Mouse (Mus musculus) midbrain, postnatal 0 days (tissue): ENCODE results near the gene Wdpcp. TPM values are rescaled to one million over a fixed set of nuclear protein-coding genes. Genes with fewer than 3 reads are reported as not detected.
A peak's percentile ranks its signal among the peaks of the same experiment; 100 is the strongest.

ENCODE experiments used
- ATAC-seq: fragments of 200-750 bp; cut with Nextera tagmentation; 2 replicates; pipeline ENCODE4 v1.8.0; 2017; ENCODE audit warnings: moderate number of reproducible peaks, mild to moderate bottlenecking, moderate TSS enrichment, moderate library complexity; ENCODE audit not compliant: low FRiP score
- DNase-seq: peaks from one replicate; pipeline ENCODE4 v3.0.0-alpha.2; 2015; ENCODE audit warnings: low spot score
- H3K27ac ChIP-seq: fragments of 300-500 bp; sonication (generic); 2 replicates; pipeline ENCODE4 v1.5.1; 2014; ENCODE audit warnings: low read depth, mild to moderate bottlenecking, low read length, mixed read lengths
- H3K27me3 ChIP-seq: fragments of 300-500 bp; sonication (generic); 2 replicates; pipeline ENCODE4 v1.6.1; 2014; ENCODE audit warnings: low read length, control low read depth, mixed read lengths; ENCODE audit not compliant: insufficient read depth
- H3K36me3 ChIP-seq: fragments of 300-500 bp; sonication (generic); 2 replicates; pipeline ENCODE4 v1.6.1; 2014; ENCODE audit warnings: low read length, control low read depth, mixed read lengths; ENCODE audit not compliant: insufficient read depth
- H3K4me1 ChIP-seq: fragments of 300-500 bp; sonication (generic); 2 replicates; pipeline ENCODE4 v1.6.1; 2014; ENCODE audit warnings: mild to moderate bottlenecking, control low read depth, antibody characterized with exemption, low read length, mixed read lengths; ENCODE audit not compliant: insufficient read depth
- H3K4me2 ChIP-seq: fragments of 300-500 bp; sonication (generic); 2 replicates; pipeline ENCODE4 v1.6.1; 2014; ENCODE audit warnings: low read depth, mild to moderate bottlenecking, low read length, mixed read lengths; ENCODE audit not compliant: poor library complexity, severe bottlenecking
- H3K4me3 ChIP-seq: fragments of 300-500 bp; sonication (generic); 2 replicates; pipeline ENCODE4 v1.5.1; 2014; ENCODE audit warnings: low read depth, mild to moderate bottlenecking, low read length, moderate library complexity
- H3K9ac ChIP-seq: fragments of 300-500 bp; sonication (generic); replicated peaks from 2 replicates; pipeline ENCODE4 v1.6.1; 2014; ENCODE audit warnings: mild to moderate bottlenecking, low read length, moderate library complexity, mixed read lengths; ENCODE audit not compliant: poor library complexity, severe bottlenecking
- H3K9me3 ChIP-seq: fragments of 300-500 bp; sonication (generic); 2 replicates; pipeline ENCODE4 v1.6.1; 2016; ENCODE audit warnings: low read length, control low read depth
- CTCF ChIP-seq: IDR thresholded peaks from 2 replicates; pipeline ENCODE4 v1.5.1; 2016; ENCODE audit warnings: antibody characterized with exemption, mild to moderate bottlenecking
- WGBS: fragments of 180-500 bp; shearing (Covaris S2); extraction: QIAGEN DNeasy Blood & Tissue Kit; methylation state at CpG from one replicate; pipeline ENCODE4 v1.1.7; 2014; 5-methylcytosine and 5-hydroxymethylcytosine counted together
- polyA plus RNA-seq: library from polyadenylated mRNA; unstranded; fragments of >200 nt; fragmentation: Nextera tagmentation; extraction: Ambion mirVana; gene quantifications from 2 replicates; pipeline ENCODE4 v1.2.1, GENCODE M21; 2015
- total RNA-seq: library from RNA; depleted of rRNA; stranded (reverse); fragments of >200 nt; gene quantifications from 2 replicates; pipeline ENCODE4 v1.2.3, GENCODE M21; 2014

Wdpcp gene
- total and polyA plus RNA-seq, 2 experiments from 2014 or later, result 8.6 to 12.9 TPM

DNA sequence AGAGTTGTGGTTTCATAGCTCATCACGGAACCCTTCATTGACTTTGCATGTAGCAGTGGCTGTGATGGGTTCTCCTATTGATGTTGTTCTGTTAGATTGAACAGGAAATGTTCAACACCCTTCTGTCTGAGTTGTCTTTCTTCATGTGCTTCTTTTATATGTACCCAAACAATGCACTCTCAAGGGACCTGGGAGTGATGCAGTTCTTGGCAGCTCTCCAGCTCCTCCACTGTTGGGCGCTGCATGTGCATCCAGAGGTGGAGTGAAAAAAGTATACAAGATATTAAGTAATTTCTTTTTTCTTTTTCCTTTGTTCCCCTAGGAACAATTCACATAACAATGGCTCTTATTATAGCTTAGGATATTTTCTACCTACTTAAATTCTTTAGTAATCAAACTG, 118.7 kb downstream of the Wdpcp start:
- Histone ChIP-seq H3K9me3 (no peaks in the 10 kb centered on the region), H3K27ac (no peak overlapping the region), H3K27me3 (no peaks in the 10 kb centered on the region), H3K4me2 (no peak overlapping the region), H3K4me1 (no peaks in the 10 kb centered on the region), H3K36me3 (no peaks in the 10 kb centered on the region), H3K9ac (no peak overlapping the region), H3K4me3 (no peak overlapping the region)
- no peak for ATAC-seq
- DNase-seq, result no peak
- no peak for TF ChIP-seq CTCF
- 67% methylated on average over 2 of the region's 2 CpGs for WGBS

DNA sequence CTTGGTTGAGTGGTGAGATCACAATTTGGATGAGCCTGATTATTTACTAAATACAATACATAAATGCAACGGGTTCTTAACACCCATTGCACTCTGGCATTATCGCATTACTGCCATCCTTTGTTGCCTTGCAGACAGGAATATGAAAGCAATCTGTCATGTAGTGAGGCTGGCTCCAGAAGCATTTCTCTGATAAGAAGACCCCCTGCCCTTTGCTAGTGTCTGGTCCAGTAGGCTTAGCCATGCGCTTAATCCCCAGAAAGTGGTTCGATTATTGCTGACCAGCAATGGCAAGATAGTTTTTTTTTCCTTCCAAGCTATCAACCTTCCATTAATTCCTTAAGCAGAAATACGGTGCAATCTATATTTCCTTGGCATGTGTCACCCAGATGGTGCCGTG, 122.1 kb downstream of the Wdpcp start:
- H3K4me2 ChIP-seq, result no peak overlapping the region
- H3K4me1 ChIP-seq, result no peaks in the 10 kb centered on the region
- ATAC-seq, result no peak
- no peaks in the 10 kb centered on the region for H3K36me3 ChIP-seq
- no peak for TF ChIP-seq CTCF
- H3K9ac ChIP-seq, result no peak overlapping the region
- no peaks in the 10 kb centered on the region for H3K9me3 ChIP-seq
- WGBS, result 38% methylated on average over 6 of the region's 6 CpGs
- H3K27ac ChIP-seq, result no peak overlapping the region
- no peak for DNase-seq
- no peaks in the 10 kb centered on the region for H3K27me3 ChIP-seq
- H3K4me3 ChIP-seq, result no peak overlapping the region

DNA sequence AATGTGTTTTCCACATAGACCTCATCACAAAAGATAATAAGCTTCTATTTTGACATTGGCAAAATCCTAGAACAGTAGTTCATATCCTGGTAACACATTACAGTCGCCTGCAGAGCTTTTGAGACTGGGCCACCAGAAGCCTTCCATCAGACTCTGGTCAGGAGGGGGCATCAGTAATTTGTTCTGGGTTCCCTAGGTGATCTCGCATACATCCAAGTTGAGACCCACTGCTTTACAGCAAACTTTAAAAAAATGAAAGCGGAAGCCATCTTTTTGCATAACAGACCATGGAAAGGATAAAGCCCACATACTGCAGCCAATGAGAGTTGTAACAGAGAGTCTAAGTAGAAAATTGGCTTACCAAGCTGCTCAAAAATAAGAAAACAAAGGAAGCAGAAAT, 125.6 kb downstream of the Wdpcp start:
- DNase-seq, result peak; percentile 5
- no peak for ATAC-seq
- no peak overlapping the region for H3K9ac ChIP-seq
- no peak for TF ChIP-seq CTCF
- H3K27ac ChIP-seq, result no peak overlapping the region
- no peaks in the 10 kb centered on the region for H3K36me3 ChIP-seq
- H3K27me3 ChIP-seq, result no peaks in the 10 kb centered on the region
- H3K4me3 ChIP-seq, result no peak overlapping the region
- H3K9me3 ChIP-seq, result no peaks in the 10 kb centered on the region
- H3K4me1 ChIP-seq, result no peaks in the 10 kb centered on the region
- WGBS, result 27% methylated on average over 3 of the region's 3 CpGs
- H3K4me2 ChIP-seq, result no peak overlapping the region

DNA sequence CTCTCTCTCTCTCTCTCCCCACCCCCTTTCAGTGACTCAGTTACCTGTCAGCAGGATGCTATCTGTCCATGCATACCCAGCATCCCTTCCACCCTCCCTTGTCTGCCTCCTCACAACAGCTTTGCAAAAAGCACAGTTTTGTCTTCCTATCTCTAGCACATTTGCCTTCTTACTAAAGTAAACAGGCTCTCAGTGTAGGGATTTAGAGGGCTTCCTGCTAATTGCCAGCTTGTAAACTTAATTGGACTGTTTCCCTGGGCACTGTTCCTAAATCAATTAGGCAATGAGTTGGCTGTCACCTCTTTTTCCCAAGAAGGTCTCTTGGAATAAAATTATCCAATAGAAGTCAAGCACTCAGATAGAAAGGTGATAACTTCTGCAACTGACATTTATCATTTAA, 141.5 kb downstream of the Wdpcp start:
- no peak for TF ChIP-seq CTCF
- H3K4me3 ChIP-seq, result no peak overlapping the region
- H3K4me2 ChIP-seq, result no peak overlapping the region
- DNase-seq (peak; percentile 29), ATAC-seq (no peak)
- H3K27me3 ChIP-seq, result no peaks in the 10 kb centered on the region
- H3K9me3 ChIP-seq, result no peaks in the 10 kb centered on the region
- H3K4me1 ChIP-seq, result no peaks in the 10 kb centered on the region
- H3K9ac ChIP-seq, result no peak overlapping the region
- H3K36me3 ChIP-seq, result no peaks in the 10 kb centered on the region
- H3K27ac ChIP-seq, result no peak overlapping the region

DNA sequence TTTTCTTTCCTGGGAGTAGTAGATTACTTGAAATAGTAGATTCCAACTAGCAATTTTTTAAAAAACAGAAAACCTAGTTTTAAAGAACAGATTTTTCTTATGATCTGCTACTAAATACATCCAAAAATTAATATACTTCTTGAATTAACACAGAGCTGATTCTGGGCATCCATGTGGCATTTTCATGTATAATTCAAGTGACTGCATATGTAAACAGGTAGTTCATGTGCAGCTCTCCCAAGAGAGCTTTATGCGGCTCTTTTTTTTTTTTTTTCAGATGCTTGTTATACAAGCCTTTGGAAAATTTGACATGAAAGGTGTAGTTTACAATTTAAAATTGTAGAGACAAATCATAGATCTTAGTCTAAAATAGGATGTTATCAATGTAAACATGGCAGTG, 142.0 kb downstream of the Wdpcp start:
- no peak overlapping the region for H3K27ac ChIP-seq
- no peak overlapping the region for H3K9ac ChIP-seq
- no peaks in the 10 kb centered on the region for H3K9me3 ChIP-seq
- no peaks in the 10 kb centered on the region for H3K27me3 ChIP-seq
- no peaks in the 10 kb centered on the region for H3K36me3 ChIP-seq
- H3K4me1 ChIP-seq, result no peaks in the 10 kb centered on the region
- DNase-seq (no peak), ATAC-seq (no peak)
- H3K4me2 ChIP-seq, result no peak overlapping the region
- no peak overlapping the region for H3K4me3 ChIP-seq
- WGBS, result 68% methylated on average over 1 of the region's 1 CpGs
- TF ChIP-seq CTCF, result no peak

DNA sequence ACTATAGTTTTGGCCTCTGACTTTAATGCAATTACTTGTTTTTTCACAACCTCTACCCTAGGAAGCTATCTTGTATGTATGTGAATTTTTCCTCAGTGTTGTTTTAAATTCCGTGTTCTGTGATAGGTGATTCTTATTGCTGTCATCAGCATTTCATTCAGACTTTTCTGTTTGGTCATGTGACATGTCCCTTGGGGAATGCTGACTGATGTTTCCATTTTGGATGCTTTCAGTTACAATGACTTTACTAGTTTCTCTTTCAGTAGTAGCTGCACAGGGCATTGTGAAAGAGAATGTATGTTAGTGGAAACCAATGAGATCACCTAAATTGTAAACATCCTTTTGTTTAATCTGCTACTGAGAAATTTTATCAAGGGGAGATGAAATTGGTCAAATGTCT, 154.3 kb downstream of the Wdpcp start:
- no peak overlapping the region for H3K4me3 ChIP-seq
- H3K9me3 ChIP-seq, result no peaks in the 10 kb centered on the region
- no peak overlapping the region for H3K9ac ChIP-seq
- DNase-seq (no peak), ATAC-seq (no peak)
- no peak overlapping the region for H3K4me2 ChIP-seq
- no peak overlapping the region for H3K27ac ChIP-seq
- WGBS, result 80% methylated on average over 1 of the region's 1 CpGs
- no peaks in the 10 kb centered on the region for H3K27me3 ChIP-seq
- no peak for TF ChIP-seq CTCF
- no peaks in the 10 kb centered on the region for H3K36me3 ChIP-seq
- no peaks in the 10 kb centered on the region for H3K4me1 ChIP-seq

DNA sequence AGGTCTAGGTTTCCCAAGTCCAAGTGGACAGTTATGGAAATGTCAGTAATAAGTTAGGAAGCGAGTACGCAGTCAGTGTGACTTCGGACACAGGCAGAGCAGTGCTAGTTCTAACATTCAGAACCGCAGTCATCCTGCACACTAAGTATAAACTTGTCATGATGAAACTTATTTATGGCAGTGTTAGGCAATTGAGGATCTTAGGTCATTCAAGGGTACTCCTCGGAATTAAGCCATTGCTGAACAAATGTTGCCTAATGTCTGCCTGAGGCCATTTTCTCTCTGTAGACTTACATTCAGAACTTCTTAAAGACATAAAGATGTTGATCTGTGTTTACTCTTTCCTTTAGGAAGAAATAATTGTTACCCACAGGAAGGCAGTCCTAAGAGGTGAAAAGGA, 157.0 kb downstream of the Wdpcp start:
- Histone ChIP-seq H3K9ac (no peak overlapping the region), H3K9me3 (no peaks in the 10 kb centered on the region), H3K4me1 (no peaks in the 10 kb centered on the region), H3K36me3 (no peaks in the 10 kb centered on the region), H3K4me2 (no peak overlapping the region), H3K27ac (no peak overlapping the region), H3K4me3 (no peak overlapping the region), H3K27me3 (no peaks in the 10 kb centered on the region)
- WGBS, result 95% methylated on average over 5 of the region's 5 CpGs
- no peak for TF ChIP-seq CTCF
- no peak for ATAC-seq
- no peak for DNase-seq
